ENCODE assay signal across 20 mouse cellular contexts in genomic region chr5:140517159-140517920, GRCm38 (mm10). TPM values are rescaled to one million over a fixed set of nuclear protein-coding genes. Genes with fewer than 3 reads are reported as not detected.
A peak's percentile ranks its signal among the peaks of the same experiment; 100 is the strongest.
DNase-seq lines count a peak whose midpoint lies in the region; ATAC-seq and TF ChIP-seq lines count a peak whose summit lies in the region.
"Had no signal": no experiment of that assay in that cellular context is flagged by ENCODE, and none has a peak within 500 bp of the region (broad histone marks: within the 10 kb centered on the region; RNA-seq: fewer than 3 reads in every experiment).

No protein-coding gene starts in this region.

- 81% methylated on average over 21 of the region's 21 CpGs for WGBS in heart, embryonic 16.5 days
- 87% methylated on average over 21 of the region's 21 CpGs for WGBS in heart, adult 2 months
- WGBS in embryonic facial prominence, embryonic 11.5 days: 92% methylated on average over 21 of the region's 21 CpGs
- 87% methylated on average over 21 of the region's 21 CpGs for WGBS in intestine, embryonic 16.5 days

- no peaks in the 10 kb centered on the region for H3K79me2 ChIP-seq in heart, adult 2 months (replicated peaks; ENCODE audit: control insufficient read depth, insufficient read depth, low read length)
- H3K79me2 ChIP-seq in CH12.LX (replicated peaks; ENCODE audit: control insufficient read depth, extremely low read depth, insufficient read depth, poor library complexity, severe bottlenecking): peaks cover 11% of the 10 kb centered on the region

- H3K4me3 ChIP-seq in heart, embryonic 16.5 days (ENCODE audit: low read length): no peak overlapping the region
- H3K4me3 ChIP-seq in heart, adult 2 months: no peak overlapping the region
- H3K4me3 ChIP-seq in CH12.LX (replicated peaks in 1 of 3; ENCODE audit: low read depth in 2 of 3, low read length in 2 of 3, poor library complexity in 1 of 3): peak overlapping the region; percentile 35 to 63 (median 55)
- no peak overlapping the region for H3K4me3 ChIP-seq in embryonic facial prominence, embryonic 11.5 days (ENCODE audit: low read depth, low read length)
- no peak overlapping the region for H3K4me3 ChIP-seq in intestine, embryonic 16.5 days (ENCODE audit: low read length)
- H3K4me3 ChIP-seq: hindbrain, embryonic 13.5 days had no signal

- no peak for TF ChIP-seq EP300 in heart, adult 2 months (IDR thresholded peaks at IDR 0.05; ENCODE audit: insufficient read depth, low read depth, low read length)
- TF ChIP-seq EP300 in CH12.LX (IDR thresholded peaks at IDR 0.05; ENCODE audit: low read length): no peak

- DNase-seq in heart, adult 2 months: no peak
- peak; percentile 59 for DNase-seq in CH12.LX (ENCODE audit: extremely low read depth)
- DNase-seq in embryonic facial prominence, embryonic 11.5 days (ENCODE audit: low spot score): no peak
- no peak for DNase-seq in testis, postnatal 10 days (ENCODE audit: low spot score)
- no peak for DNase-seq in layer of hippocampus, adult 8-10 months (ENCODE audit: low spot score in 2 of 2)
- DNase-seq: adrenal gland, postnatal 25 days; kidney, postnatal 14 days; layer of hippocampus, postnatal 36 days; liver; lung, adult 2 months; thymus, adult 2 months had no signal

- dilution Hi-C loops in CH12.LX (cut with MboI; ENCODE audit: extremely low pct_ligation_motif_present, extremely low pct_unique_long_range_greater_than_20kb, low sequenced_read_pairs): no loop called here

- no peak; the same call in 1 of the 2 replicates for ATAC-seq in heart, embryonic 16.5 days (replicated peaks; ENCODE audit: extremely low read depth, insufficient read depth, low FRiP score)
- no peak for ATAC-seq in embryonic facial prominence, embryonic 11.5 days (replicated peaks; ENCODE audit: insufficient number of reproducible peaks, low FRiP score, low TSS enrichment, low read depth)
- ATAC-seq in intestine, embryonic 16.5 days: no peak
- no peak for ATAC-seq in frontal cortex, adult (ENCODE audit: low TSS enrichment)

- H3K9me3 ChIP-seq in heart, embryonic 16.5 days (replicated peaks; ENCODE audit: control insufficient read depth, low read length): no peaks in the 10 kb centered on the region
- no peaks in the 10 kb centered on the region for H3K9me3 ChIP-seq in CH12.LX (replicated peaks; ENCODE audit: low read length)
- H3K9me3 ChIP-seq in embryonic facial prominence, embryonic 11.5 days (replicated peaks; ENCODE audit: control insufficient read depth, low read length): no peaks in the 10 kb centered on the region
- no peaks in the 10 kb centered on the region for H3K9me3 ChIP-seq in intestine, embryonic 16.5 days (ENCODE audit: control insufficient read depth, low read length)
- H3K9me3 ChIP-seq: hindbrain, embryonic 13.5 days had no signal

- no peak for TF ChIP-seq RAD21 in CH12.LX (IDR thresholded peaks at IDR 0.05; ENCODE audit: low read depth, low read length)

- H3K36me3 ChIP-seq in heart, embryonic 16.5 days (ENCODE audit: control insufficient read depth, insufficient read depth): no peaks in the 10 kb centered on the region
- no peaks in the 10 kb centered on the region for H3K36me3 ChIP-seq in heart, adult 2 months (ENCODE audit: control insufficient read depth, insufficient read depth, low read length)
- H3K36me3 ChIP-seq in CH12.LX (replicated peaks in 1 of 2; ENCODE audit: control insufficient read depth in 1 of 2, insufficient read depth in 1 of 2, low read length in 1 of 2): peaks cover 5 to 32% of the 10 kb centered on the region in 2 experiments
- H3K36me3 ChIP-seq in embryonic facial prominence, embryonic 11.5 days (replicated peaks; ENCODE audit: control insufficient read depth, insufficient read depth, low read depth, low read length): no peaks in the 10 kb centered on the region
- H3K36me3 ChIP-seq in intestine, embryonic 16.5 days (ENCODE audit: control insufficient read depth, insufficient read depth, low read length): no peaks in the 10 kb centered on the region
- H3K36me3 ChIP-seq: hindbrain, embryonic 13.5 days had no signal

- intact Hi-C loops in heart, adult 2 months (cut with DNase I): no loop called here

- H3K9ac ChIP-seq in heart, embryonic 16.5 days (ENCODE audit: low read length): no peak overlapping the region
- no peak overlapping the region for H3K9ac ChIP-seq in heart, adult 2 months (ENCODE audit: low read depth, low read length)
- H3K9ac ChIP-seq in CH12.LX (ENCODE audit: insufficient read depth, low read depth): peak overlapping the region; percentile 71
- peak overlapping the region; percentile 9; the same call in 1 of the 2 replicates for H3K9ac ChIP-seq in embryonic facial prominence, embryonic 11.5 days (replicated peaks; ENCODE audit: low read length)
- 0 out of 2 replicates have a peak overlapping the region, but pooled peaks have one; percentile 19 for H3K9ac ChIP-seq in intestine, embryonic 16.5 days (ENCODE audit: low read depth, low read length)
- H3K9ac ChIP-seq: hindbrain, embryonic 13.5 days had no signal

- no peak for TF ChIP-seq POLR2A in heart, adult 2 months (IDR thresholded peaks at IDR 0.05; ENCODE audit: insufficient read depth, low read depth, low read length)
- TF ChIP-seq POLR2A in CH12.LX (IDR thresholded peaks at IDR 0.05; ENCODE audit: low read depth, low read length): peak; percentile 41; the same call in 1 of the 2 replicates

- in situ Hi-C loops in CH12.LX (cut with MboI; ENCODE audit: low pct_ligation_motif_present, low pct_unique_long_range_greater_than_20kb, low sequenced_read_pairs): no loop called here

- H3K27me3 ChIP-seq in heart, embryonic 16.5 days (ENCODE audit: control insufficient read depth, insufficient read depth, low read length): no peaks in the 10 kb centered on the region
- H3K27me3 ChIP-seq in heart, adult 2 months (ENCODE audit: control insufficient read depth, insufficient read depth, low read length): no peaks in the 10 kb centered on the region
- no peaks in the 10 kb centered on the region for H3K27me3 ChIP-seq in CH12.LX (replicated peaks)
- H3K27me3 ChIP-seq in embryonic facial prominence, embryonic 11.5 days (ENCODE audit: control insufficient read depth, insufficient read depth, low read length): no peaks in the 10 kb centered on the region
- H3K27me3 ChIP-seq in intestine, embryonic 16.5 days (replicated peaks; ENCODE audit: control insufficient read depth, insufficient read depth, low read length): no peaks in the 10 kb centered on the region
- H3K27me3 ChIP-seq: hindbrain, embryonic 13.5 days had no signal

- H3K27ac ChIP-seq in heart, embryonic 16.5 days (ENCODE audit: low read length): peak overlapping the region; percentile 33; the same call in 1 of the 2 replicates
- H3K27ac ChIP-seq in heart, adult 2 months: no peak overlapping the region
- peak overlapping the region; percentile 99 for H3K27ac ChIP-seq in CH12.LX (ENCODE audit: insufficient read depth, low read depth)
- H3K27ac ChIP-seq in embryonic facial prominence, embryonic 11.5 days (replicated peaks; ENCODE audit: low read depth, low read length): no peak overlapping the region
- H3K27ac ChIP-seq in intestine, embryonic 16.5 days (ENCODE audit: low read length): peak overlapping the region; percentile 45
- H3K27ac ChIP-seq: hindbrain, embryonic 13.5 days had no signal

- peaks cover 13% of the 10 kb centered on the region for H3K4me1 ChIP-seq in heart, embryonic 16.5 days (ENCODE audit: control insufficient read depth, insufficient read depth, low read length)
- peaks cover 3% of the 10 kb centered on the region; the same call in 1 of the 2 replicates for H3K4me1 ChIP-seq in heart, adult 2 months (ENCODE audit: control insufficient read depth, insufficient read depth, low read length)
- peaks cover 32 to 85% of the 10 kb centered on the region in 2 experiments for H3K4me1 ChIP-seq in CH12.LX (ENCODE audit: control insufficient read depth in 1 of 2, insufficient read depth in 2 of 2)
- 0 out of 2 replicates have a peak, but pooled peaks cover 2% of the 10 kb centered on the region for H3K4me1 ChIP-seq in embryonic facial prominence, embryonic 11.5 days (ENCODE audit: control insufficient read depth, insufficient read depth, low read length)
- peaks cover 33% of the 10 kb centered on the region for H3K4me1 ChIP-seq in intestine, embryonic 16.5 days (ENCODE audit: control insufficient read depth, insufficient read depth, low read length)

- no peak overlapping the region for H3K4me2 ChIP-seq in heart, embryonic 16.5 days (ENCODE audit: low read depth, low read length)
- peak overlapping the region; percentile 80 for H3K4me2 ChIP-seq in CH12.LX (ENCODE audit: insufficient read depth, low read depth, poor library complexity, severe bottlenecking)
- no peak overlapping the region for H3K4me2 ChIP-seq in embryonic facial prominence, embryonic 11.5 days (ENCODE audit: low read depth, low read length)
- H3K4me2 ChIP-seq in intestine, embryonic 16.5 days (ENCODE audit: low read depth, low read length): no peak overlapping the region
- H3K4me2 ChIP-seq: hindbrain, embryonic 13.5 days had no signal

- TF ChIP-seq CTCF in heart, adult 2 months (IDR thresholded peaks at IDR 0.05): no peak
- TF ChIP-seq CTCF in CH12.LX (conservative IDR thresholded peaks at IDR 0.05 in 1 of 2, IDR thresholded peaks at IDR 0.05 in 1 of 2; ENCODE audit: low read depth in 2 of 2, low read length in 2 of 2): no peak

TF ChIP-seq in CH12.LX, 34 proteins besides CTCF, POLR2A, EP300 and RAD21 (continues in another document):
- TF ChIP-seq MAX (IDR thresholded peaks at IDR 0.05; ENCODE audit: low read length) (0 out of 2 replicates have a peak, but pooled peaks have one; percentile 32), KAT2A (IDR thresholded peaks at IDR 0.05; ENCODE audit: insufficient replicate concordance, low read length) (no peak)

RNA-seq across cellular contexts. Expression of gene Chst12, which starts 12.0 kb away (rescaled TPM):
- 11.4 and 13.9 TPM in 2 replicates for polyA plus RNA-seq in heart, embryonic 16.5 days (2015; fragmentation: Nextera tagmentation; extraction: Ambion mirVana)
- total RNA-seq in heart, adult 2 months (2021): 1 to 10 TPM; 4.5 to 4.8 TPM
- polyA plus RNA-seq in heart, adult 2 months (2012; rRNA removed): 8.3 and 11.2 TPM in 2 replicates
- total RNA-seq in CH12.LX (2012; rRNA removed): 7.6 and 7.8 TPM in 2 replicates
- 2.3 and 3.1 TPM in 2 replicates for total RNA-seq in CH12.LX (2014; rRNA removed)
- polyA plus RNA-seq in CH12.LX (2012; ENCODE audit: insufficient read length, low read depth): 17.0 and 18.1 TPM in 2 replicates
- polyA plus RNA-seq in embryonic facial prominence, embryonic 11.5 days (2014; fragmentation: Nextera tagmentation; extraction: Ambion mirVana): 8.8 and 9.5 TPM in 2 replicates
- 19.9 and 21.0 TPM in 2 replicates for polyA plus RNA-seq in intestine, embryonic 16.5 days (2015; fragmentation: Nextera tagmentation; extraction: Ambion mirVana)
- total RNA-seq in layer of hippocampus, adult 8-10 months (2022): 10 to 100 TPM; 14.3 to 24.0 (median 18.8) TPM

RNA-seq across cellular contexts. Expression of gene Grifin, which starts 47.5 kb away (rescaled TPM):
- 0.79 and 0.98 TPM in 2 replicates for polyA plus RNA-seq in heart, embryonic 16.5 days (2015; fragmentation: Nextera tagmentation; extraction: Ambion mirVana)
- not detected for total RNA-seq in heart, adult 2 months (2021)
- polyA plus RNA-seq in heart, adult 2 months (2012; rRNA removed): not detected in 2 replicates
- total RNA-seq in CH12.LX (2012; rRNA removed) (not detected in 2 replicates), CH12.LX (2014; rRNA removed) (not detected in 2 replicates)
- polyA plus RNA-seq in CH12.LX (2012; ENCODE audit: insufficient read length, low read depth): not detected in 2 replicates
- 0.36 and 0.63 TPM in 2 replicates for polyA plus RNA-seq in embryonic facial prominence, embryonic 11.5 days (2014; fragmentation: Nextera tagmentation; extraction: Ambion mirVana)
- 0.70 and 0.80 TPM in 2 replicates for polyA plus RNA-seq in intestine, embryonic 16.5 days (2015; fragmentation: Nextera tagmentation; extraction: Ambion mirVana)
- under 1 TPM in 2 of 4 experiments, not detected in 2; 0.67 to 0.80 TPM for total RNA-seq in layer of hippocampus, adult 8-10 months (2022)
- total RNA-seq: adrenal gland, postnatal 25 days; granulocyte monocyte progenitor cell, adult 5-6 weeks; megakaryocyte-erythroid progenitor cell, adult 5-6 weeks; MEL had no signal
- polyA plus RNA-seq: C2C12; hindbrain, embryonic 13.5 days; lung, adult 2 months; neural tube, embryonic 14.5 days had no signal

Comparison
In these comparisons a context has a peak if more than half of its experiments do, and no peak if none do; other contexts are left out.
1. H3K27ac ChIP-seq: peak in heart, embryonic 16.5 days (single experiment), CH12.LX (single experiment) and intestine, embryonic 16.5 days (single experiment); none in heart, adult 2 months (single experiment) and embryonic facial prominence, embryonic 11.5 days (single experiment).
2. H3K4me3 ChIP-seq: peak in CH12.LX (3 of 3); none in heart, embryonic 16.5 days (single experiment), heart, adult 2 months (single experiment), embryonic facial prominence, embryonic 11.5 days (single experiment) and intestine, embryonic 16.5 days (single experiment).
3. H3K9ac ChIP-seq: peak in CH12.LX (single experiment), embryonic facial prominence, embryonic 11.5 days (single experiment) and intestine, embryonic 16.5 days (single experiment); none in heart, embryonic 16.5 days (single experiment) and heart, adult 2 months (single experiment).